Mouse (Mus musculus): ENCODE measurements at regions not wholly inside any gene's neighbourhood (a gene's known extent, or its start where the extent isn't known, plus 50 kb on each side); places are given as distances from the start of the nearest gene placed in this dataset.
A peak's percentile ranks its signal among the peaks of the same experiment; 100 is the strongest.
"Not testable (repeated sequence)": the region's sequence is repeated elsewhere in the genome, so short reads cannot be mapped to it uniquely, and the experiment has no call there.

DNA sequence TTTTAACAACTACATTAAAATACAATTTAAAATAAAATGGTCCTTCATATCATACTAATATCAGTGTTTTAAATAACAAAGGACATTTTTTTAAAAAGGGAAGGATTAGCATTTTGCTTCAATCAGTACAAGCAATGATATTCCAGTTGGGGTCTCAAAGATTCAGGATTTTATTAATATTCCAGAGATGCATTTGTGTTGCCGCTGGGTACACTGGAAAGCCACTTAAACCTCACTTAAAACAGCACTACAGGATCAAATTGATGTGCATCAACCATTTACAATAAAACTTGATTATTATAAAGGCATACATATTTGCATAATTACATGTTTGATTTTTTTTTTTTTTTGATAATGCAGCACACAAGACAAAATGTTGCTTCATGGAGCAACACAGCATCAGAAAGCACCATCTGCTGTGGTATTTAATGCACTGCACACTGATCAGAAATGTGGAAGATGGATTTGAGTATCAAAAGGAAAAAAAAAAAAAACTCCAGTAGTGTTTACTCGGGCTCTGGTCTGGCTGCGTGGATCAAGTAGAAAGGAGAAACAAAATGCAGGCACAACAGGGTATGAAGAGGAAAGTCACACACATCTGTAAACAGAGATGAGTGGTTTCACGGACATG is 558.6 kb upstream of the Ptbp2 start:
- TF ChIP-seq POLR2A (IDR thresholded peaks at IDR 0.05; ENCODE audit: borderline replicate concordance, extremely low read depth, insufficient read depth, insufficient read length, poor library complexity, severe bottlenecking) (no peak), CTCF (IDR thresholded peaks at IDR 0.05; ENCODE audit: borderline replicate concordance, extremely low read depth, insufficient read depth, insufficient read length) (peak; percentile 12; the same call in 1 of the 2 replicates)
- peak; percentile 90 for DNase-seq (ENCODE audit: low read depth)

DNA sequence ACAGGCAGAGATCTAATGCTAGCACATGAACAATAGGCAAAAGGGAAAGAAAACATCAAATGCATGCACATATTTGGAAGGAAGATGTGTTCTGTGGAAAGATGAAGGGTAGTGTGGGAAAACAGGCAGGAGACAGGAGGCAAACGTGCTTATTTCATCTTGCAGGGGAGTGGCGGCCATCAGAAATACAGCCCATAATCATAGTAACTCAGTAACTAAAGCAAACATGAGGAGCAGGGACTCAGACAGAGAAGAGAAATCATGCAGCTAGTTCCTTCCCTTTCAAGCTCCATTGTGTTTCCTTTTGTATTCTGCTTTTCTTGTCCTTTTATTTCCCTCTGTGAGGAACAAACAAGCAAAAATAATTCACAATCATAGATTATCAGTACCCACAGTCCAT is 557.6 kb upstream of the Ptbp2 start:
- no peak for TF ChIP-seq POLR2A (IDR thresholded peaks at IDR 0.05; ENCODE audit: borderline replicate concordance, extremely low read depth, insufficient read depth, insufficient read length, poor library complexity, severe bottlenecking)
- TF ChIP-seq CTCF (IDR thresholded peaks at IDR 0.05; ENCODE audit: borderline replicate concordance, extremely low read depth, insufficient read depth, insufficient read length): no peak
- peak; percentile 47 for DNase-seq (ENCODE audit: low read depth)

DNA sequence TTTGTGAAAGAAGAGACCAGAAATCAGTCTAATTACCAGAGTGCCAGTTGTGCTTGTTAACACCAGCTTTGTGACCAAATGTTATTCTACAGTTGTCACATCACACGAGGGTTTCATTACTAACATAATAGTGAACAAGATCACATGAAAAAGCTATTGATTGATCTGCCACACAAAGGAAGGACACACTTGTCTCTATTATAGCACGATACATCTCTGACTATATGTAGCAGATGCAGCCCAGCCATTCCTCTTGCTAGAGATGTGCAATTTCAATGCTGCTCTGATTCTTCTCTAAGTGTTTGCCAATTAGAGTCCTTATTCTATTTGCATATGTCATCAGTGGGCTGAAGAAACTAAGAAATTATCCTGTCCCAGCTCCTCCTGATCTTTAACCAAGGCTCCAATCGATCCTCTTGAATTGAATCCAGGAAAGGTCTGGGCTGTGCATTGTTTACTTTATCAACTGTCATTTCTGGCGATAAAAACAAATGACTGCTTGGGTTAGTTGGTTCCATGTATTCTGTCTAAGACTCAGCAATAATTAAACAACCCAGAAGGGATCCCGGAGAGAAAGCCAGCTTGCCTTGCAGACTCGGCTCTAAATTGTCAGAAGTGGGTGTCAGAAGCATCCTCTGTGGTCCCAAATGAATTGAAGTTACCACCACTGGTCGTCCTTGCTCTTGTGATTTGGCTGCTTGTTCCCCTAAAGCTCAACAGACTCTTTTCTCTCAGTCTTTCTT is 551.7 kb upstream of the Ptbp2 start:
- DNase-seq (ENCODE audit: low read depth): peak; percentile 67
- TF ChIP-seq POLR2A (IDR thresholded peaks at IDR 0.05; ENCODE audit: borderline replicate concordance, extremely low read depth, insufficient read depth, insufficient read length, poor library complexity, severe bottlenecking) (no peak), CTCF (IDR thresholded peaks at IDR 0.05; ENCODE audit: borderline replicate concordance, extremely low read depth, insufficient read depth, insufficient read length) (no peak)

DNA sequence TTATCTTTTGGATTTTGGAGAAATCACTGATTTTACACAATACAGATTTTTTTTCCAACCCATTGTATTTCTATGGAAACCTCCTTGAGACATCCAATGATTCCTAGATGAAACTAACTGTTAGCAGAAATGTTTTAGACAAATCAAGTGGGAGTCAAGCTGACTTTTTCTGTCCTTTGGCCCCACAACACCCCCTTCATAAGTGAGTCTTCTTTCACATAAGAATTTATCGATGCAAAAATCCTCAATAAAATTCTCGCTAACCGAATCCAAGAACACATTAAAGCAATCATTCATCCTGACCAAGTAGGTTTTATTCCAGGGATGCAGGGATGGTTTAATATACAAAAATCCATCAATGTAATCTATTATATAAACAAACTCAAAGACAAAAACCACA is 522.8 kb upstream of the Ptbp2 start:
- not testable (repeated sequence) for DNase-seq (ENCODE audit: low read depth)

DNA sequence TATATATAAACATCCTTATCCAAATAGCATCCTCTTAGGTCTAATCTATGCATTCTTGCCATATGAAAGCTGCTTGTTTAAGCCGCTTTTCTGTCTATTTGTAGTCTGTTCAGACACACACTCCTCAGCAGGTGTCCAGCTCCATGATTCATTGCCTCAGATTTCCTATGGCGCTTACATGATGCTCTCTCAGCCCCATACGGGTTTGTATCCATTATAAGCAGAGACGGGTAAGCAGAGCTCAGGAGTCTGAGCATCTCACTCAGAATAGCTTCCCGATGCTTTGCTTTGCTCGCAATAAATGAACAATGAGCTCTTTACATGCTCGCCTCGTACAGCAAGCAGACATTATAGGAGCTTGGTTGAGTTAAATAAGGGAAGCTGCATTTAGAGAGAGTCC is 521.3 kb upstream of the Ptbp2 start:
- DNase-seq (ENCODE audit: low read depth): peak; percentile 68
- TF ChIP-seq CTCF (IDR thresholded peaks at IDR 0.05; ENCODE audit: borderline replicate concordance, extremely low read depth, insufficient read depth, insufficient read length): no peak
- no peak for TF ChIP-seq POLR2A (IDR thresholded peaks at IDR 0.05; ENCODE audit: borderline replicate concordance, extremely low read depth, insufficient read depth, insufficient read length, poor library complexity, severe bottlenecking)
